Mouse (Mus musculus) bone marrow, adult 2 months (tissue): ENCODE measurements at regions not wholly inside any gene's neighbourhood (a gene's known extent, or its start where the extent isn't known, plus 50 kb on each side); places are given as distances from the start of the nearest gene placed in this dataset.

ENCODE experiments used
- CTCF ChIP-seq: fragments of 200-500 bp; IDR thresholded peaks from 2 replicates; pipeline ENCODE4 v1.5.1; 2011; ENCODE audit warnings: low read length, control low read depth; ENCODE audit not compliant: control insufficient read depth, insufficient read depth
- POLR2A ChIP-seq: fragments of 200-500 bp; IDR thresholded peaks from 2 replicates; pipeline ENCODE4 v1.6.1; 2011; ENCODE audit warnings: low read depth, mild to moderate bottlenecking, control low read depth, low read length, borderline replicate concordance; ENCODE audit not compliant: control insufficient read depth

GRCm38 (mm10) chr14:62118542-62118953 lies 173.8 kb upstream of the Rnaseh2b start:
- TF ChIP-seq POLR2A (no peak), CTCF (no peak)
